Mouse (Mus musculus) MN1 (cell line): ENCODE results near the gene Apc2.
A peak's percentile ranks its signal among the peaks of the same experiment; 100 is the strongest.

Experiments
- DNase-seq: peaks from one replicate; pipeline ENCODE4 v3.0.0-alpha.2; 2016; ENCODE audit warnings: low spot score

Gene Apc2

GRCm38 (mm10) chr10:80321014-80321669 is 25.4 kb downstream of the Apc2 start:
- DNase-seq, result no peak

- no peak for DNase-seq
These were observed 26.1 kb downstream of the Apc2 start for GRCm38 (mm10) chr10:80321670-80322581.

GRCm38 (mm10) chr10:80322811-80323211 is 27.0 kb downstream of the Apc2 start:
- DNase-seq, result peak; percentile 43

GRCm38 (mm10) chr10:80323261-80324119 is 27.7 kb downstream of the Apc2 start:
- peak; percentile 66 for DNase-seq

- no peak for DNase-seq
These were observed 28.6 kb downstream of the Apc2 start for GRCm38 (mm10) chr10:80324120-80325037.

- no peak for DNase-seq
These were observed 29.3 kb downstream of the Apc2 start for GRCm38 (mm10) chr10:80325045-80325444.

GRCm38 (mm10) chr10:80329273-80330081 is 33.7 kb downstream of the Apc2 start, which contains the start of the genes Pcsk4 and Reep6:
Pcsk4 (minus strand) TSS chr10:80329498.
Reep6 (plus strand) TSS chr10:80329953.
- peak; percentile 96 for DNase-seq

- DNase-seq, result no peak
These were observed 34.3 kb downstream of the Apc2 start for GRCm38 (mm10) chr10:80330084-80330483.

- DNase-seq, result peak; percentile 48
These were observed 35.1 kb downstream of the Apc2 start for GRCm38 (mm10) chr10:80330888-80331287.

GRCm38 (mm10) chr10:80331636-80332524 is 36.1 kb downstream of the Apc2 start:
- DNase-seq, result no peak

- peak; percentile 41 for DNase-seq
These were observed 36.8 kb downstream of the Apc2 start for GRCm38 (mm10) chr10:80332525-80332989.

- no peak for DNase-seq
These were observed 40.5 kb downstream of the Apc2 start for GRCm38 (mm10) chr10:80336263-80336662.

- peak; percentile 79 for DNase-seq
These were observed 44.4 kb downstream of the Apc2 start for GRCm38 (mm10) chr10:80339941-80340750.

GRCm38 (mm10) chr10:80341026-80341425 is 45.2 kb downstream of the Apc2 start:
- no peak for DNase-seq

- no peak for DNase-seq
These were observed 45.9 kb downstream of the Apc2 start for GRCm38 (mm10) chr10:80341491-80342304.

- DNase-seq, result no peak
These were observed 46.5 kb downstream of the Apc2 start for GRCm38 (mm10) chr10:80342305-80342748.
